Mouse (Mus musculus) forebrain, postnatal 0 days (tissue): ENCODE data around the gene Slc35f2. TPM values are rescaled to one million over a fixed set of nuclear protein-coding genes. Genes with fewer than 3 reads are reported as not detected.

Experiments
- ATAC-seq: fragments of 200-750 bp; cut with Nextera tagmentation; 2 replicates; pipeline ENCODE4 v1.8.0; 2017; ENCODE audit warnings: mild to moderate bottlenecking, moderate library complexity
- DNase-seq: peaks from one replicate; pipeline ENCODE4 v3.0.0-alpha.2; 2015
- H3K27ac ChIP-seq: fragments of 300-500 bp; sonication (generic); 2 replicates; pipeline ENCODE4 v1.5.1; 2014; ENCODE audit warnings: low read depth, mild to moderate bottlenecking, antibody characterized with exemption, low read length, moderate library complexity, mixed read lengths
- H3K27me3 ChIP-seq: fragments of 300-500 bp; sonication (generic); 2 replicates; pipeline ENCODE4 v1.6.1; 2014; ENCODE audit warnings: mild to moderate bottlenecking, low read length, mixed read lengths; ENCODE audit not compliant: insufficient read depth
- H3K36me3 ChIP-seq: fragments of 300-500 bp; sonication (generic); 2 replicates; pipeline ENCODE4 v1.6.1; 2014; ENCODE audit warnings: mild to moderate bottlenecking, moderate library complexity; ENCODE audit not compliant: insufficient read depth
- H3K4me1 ChIP-seq: fragments of 300-500 bp; sonication (generic); 2 replicates; pipeline ENCODE4 v1.6.1; 2014; ENCODE audit warnings: antibody characterized with exemption; ENCODE audit not compliant: insufficient read depth
- H3K4me2 ChIP-seq: fragments of 300-500 bp; sonication (generic); 2 replicates; pipeline ENCODE4 v1.6.1; 2014; ENCODE audit warnings: low read depth, mild to moderate bottlenecking, moderate library complexity
- H3K4me3 ChIP-seq: fragments of 300-500 bp; sonication (generic); 2 replicates; pipeline ENCODE4 v1.5.1; 2014; ENCODE audit warnings: low read depth, low read length, mixed read lengths
- H3K9ac ChIP-seq: fragments of 300-500 bp; sonication (generic); 2 replicates; pipeline ENCODE4 v1.6.1; 2014; ENCODE audit warnings: mild to moderate bottlenecking
- H3K9me3 ChIP-seq: fragments of 300-500 bp; sonication (generic); 2 replicates; pipeline ENCODE4 v1.6.1; 2016; ENCODE audit warnings: low read length
- CTCF ChIP-seq: sonication (generic); IDR thresholded peaks from 2 replicates; pipeline ENCODE4 v1.5.1; 2016; ENCODE audit warnings: antibody characterized with exemption, control low read depth, low read depth
- WGBS: fragments of 180-500 bp; shearing (Covaris S2); extraction: QIAGEN DNeasy Blood & Tissue Kit; methylation state at CpG from one replicate; pipeline ENCODE4 v1.1.7; 2014; 5-methylcytosine and 5-hydroxymethylcytosine counted together
- polyA plus RNA-seq: library from polyadenylated mRNA; unstranded; fragments of >200 nt; fragmentation: Nextera tagmentation; extraction: Ambion mirVana; gene quantifications from 2 replicates; pipeline ENCODE4 v1.2.1, GENCODE M21; 2015
- total RNA-seq: library from RNA; depleted of rRNA; stranded (reverse); fragments of >200 nt; gene quantifications from 2 replicates; pipeline ENCODE4 v1.2.3, GENCODE M21; 2014; rRNA removed

Gene Slc35f2
- total and polyA plus RNA-seq, 2 experiments from 2014 or later, result 19.2 to 19.3 TPM

DNA sequence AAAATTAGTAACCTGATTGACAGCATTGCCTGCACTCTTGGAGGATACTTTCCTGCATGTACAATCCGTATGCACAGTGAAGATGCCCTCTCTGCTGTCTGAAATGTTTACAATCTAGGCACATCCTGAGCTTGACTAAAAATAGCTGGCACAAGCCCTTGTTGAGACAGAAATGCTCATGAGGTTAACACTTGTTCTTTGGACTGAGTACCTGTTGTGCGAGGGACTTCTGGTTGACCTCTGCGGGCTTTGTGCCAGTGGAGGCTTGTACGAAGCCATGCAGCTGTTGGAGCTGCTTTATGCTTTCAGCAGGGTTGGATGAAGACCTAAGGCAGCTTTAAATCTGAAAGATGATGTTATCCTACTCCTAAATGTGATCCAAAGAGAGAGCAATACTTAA, 80.8 kb downstream of the Slc35f2 start:
- Histone ChIP-seq H3K27me3 (no peaks in the 10 kb centered on the region), H3K9me3 (no peaks in the 10 kb centered on the region), H3K4me1 (no peaks in the 10 kb centered on the region), H3K9ac (no peak overlapping the region), H3K4me2 (no peak overlapping the region), H3K4me3 (no peak overlapping the region), H3K27ac (no peak overlapping the region), H3K36me3 (no peaks in the 10 kb centered on the region)
- 72% methylated on average over 4 of the region's 4 CpGs for WGBS
- no peak for DNase-seq
- TF ChIP-seq CTCF, result no peak
- ATAC-seq, result no peak

- Histone ChIP-seq H3K27ac (no peak overlapping the region), H3K9me3 (no peaks in the 10 kb centered on the region), H3K4me3 (no peak overlapping the region), H3K36me3 (no peaks in the 10 kb centered on the region), H3K4me1 (no peaks in the 10 kb centered on the region), H3K4me2 (no peak overlapping the region), H3K9ac (no peak overlapping the region), H3K27me3 (no peaks in the 10 kb centered on the region)
- 85% methylated on average over 1 of the region's 1 CpGs for WGBS
- no peak for DNase-seq
- no peak for TF ChIP-seq CTCF
- ATAC-seq, result no peak
Observed at GRCm38 (mm10) chr9:53853672-53854071, 82.3 kb downstream of the Slc35f2 start.

DNA sequence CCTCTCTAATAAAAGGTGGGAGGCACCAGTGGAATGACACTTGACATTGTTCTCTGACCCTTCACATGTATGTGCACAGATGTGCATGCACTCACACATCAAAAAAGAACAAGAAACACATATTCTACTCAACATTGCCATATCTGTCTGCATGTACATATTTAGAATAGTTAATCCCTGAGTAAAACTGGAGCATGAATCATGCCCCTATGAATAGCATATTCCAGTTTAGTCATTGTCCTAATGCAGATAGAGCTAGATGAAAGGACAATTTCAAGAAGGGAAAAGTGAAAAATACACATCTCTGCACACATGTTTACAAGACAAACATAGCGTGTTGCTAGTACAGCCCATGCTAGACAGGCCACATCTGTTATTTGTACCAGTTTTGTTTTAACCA, 83.2 kb downstream of the Slc35f2 start:
- ATAC-seq, result no peak
- WGBS, result 93% methylated on average over 1 of the region's 1 CpGs

GRCm38 (mm10) chr9:53857864-53858263, 86.5 kb downstream of the Slc35f2 start:
- no peak overlapping the region for H3K27ac ChIP-seq
- H3K36me3 ChIP-seq, result no peaks in the 10 kb centered on the region
- no peaks in the 10 kb centered on the region for H3K4me1 ChIP-seq
- H3K4me3 ChIP-seq, result no peak overlapping the region
- ATAC-seq (no peak), DNase-seq (no peak)
- H3K4me2 ChIP-seq, result no peak overlapping the region
- no peaks in the 10 kb centered on the region for H3K9me3 ChIP-seq
- 77% methylated on average over 5 of the region's 5 CpGs for WGBS
- H3K9ac ChIP-seq, result no peak overlapping the region
- H3K27me3 ChIP-seq, result no peaks in the 10 kb centered on the region
- TF ChIP-seq CTCF, result no peak

More for the DNA sequence above, 83.2 kb downstream of the Slc35f2 start:
- Histone ChIP-seq H3K36me3 (no peaks in the 10 kb centered on the region), H3K9me3 (no peaks in the 10 kb centered on the region), H3K4me1 (no peaks in the 10 kb centered on the region), H3K27me3 (no peaks in the 10 kb centered on the region), H3K4me3 (no peak overlapping the region), H3K4me2 (no peak overlapping the region), H3K27ac (no peak overlapping the region), H3K9ac (no peak overlapping the region)
- TF ChIP-seq CTCF, result no peak
- no peak for DNase-seq

Other genes starting within 250 kb of the Slc35f2 start
- 11.1 and 22.2 TPM in 2 replicates for gene Atm, start 234.8 kb upstream of the Slc35f2 start, total RNA-seq
- 4.8 and 4.9 TPM in 2 replicates for gene Atm, start 234.8 kb upstream of the Slc35f2 start, polyA plus RNA-seq
- gene Npat, start 234.5 kb upstream of the Slc35f2 start, total RNA-seq, result 14.1 and 17.4 TPM in 2 replicates
- gene Npat, start 234.5 kb upstream of the Slc35f2 start, polyA plus RNA-seq, result 5.3 and 8.6 TPM in 2 replicates
- 164 and 193 TPM in 2 replicates for gene Acat1, start 161.2 kb upstream of the Slc35f2 start, total RNA-seq
- 199 and 218 TPM in 2 replicates for gene Acat1, start 161.2 kb upstream of the Slc35f2 start, polyA plus RNA-seq
- 59.3 and 72.5 TPM in 2 replicates for gene Cul5, start 101.5 kb upstream of the Slc35f2 start, total RNA-seq
- 25.2 and 40.9 TPM in 2 replicates for gene Cul5, start 101.5 kb upstream of the Slc35f2 start, polyA plus RNA-seq
- gene Rab39, start 65.3 kb upstream of the Slc35f2 start, total RNA-seq, result 1.8 and 2.5 TPM in 2 replicates
- 1.2 and 1.3 TPM in 2 replicates for gene Rab39, start 65.3 kb upstream of the Slc35f2 start, polyA plus RNA-seq
- gene Sln, start 78.6 kb downstream of the Slc35f2 start, total RNA-seq, result not detected in 2 replicates
- gene Sln, start 78.6 kb downstream of the Slc35f2 start, polyA plus RNA-seq, result 0.42 TPM in 2 replicates
- gene Elmod1, start 203.8 kb downstream of the Slc35f2 start, total RNA-seq, result 114 and 134 TPM in 2 replicates
- 19.8 and 27.2 TPM in 2 replicates for gene Elmod1, start 203.8 kb downstream of the Slc35f2 start, polyA plus RNA-seq